In genomic region chrX:99198961-99199631, GRCm38 (mm10) we compare ENCODE assay signal across 7 mouse cellular contexts.
DNase-seq lines count a peak whose midpoint lies in the region; ATAC-seq and TF ChIP-seq lines count a peak whose summit lies in the region.

No protein-coding gene starts in this region.

- peak overlapping the region; percentile 40; the same call in 1 of the 2 replicates for H3K9ac ChIP-seq in hindbrain, embryonic 11.5 days (ENCODE audit: low read depth, low read length)
- peak overlapping the region; percentile 24; the same call in 1 of the 2 replicates for H3K9ac ChIP-seq in lung, embryonic 15.5 days

- H3K36me3 ChIP-seq in hindbrain, embryonic 11.5 days (ENCODE audit: control insufficient read depth, insufficient read depth, low read length): no peaks in the 10 kb centered on the region
- H3K36me3 ChIP-seq in lung, embryonic 15.5 days: no peaks in the 10 kb centered on the region

- DNase-seq in adrenal gland, adult (ENCODE audit: inconsistent age in 2 of 2, low spot score in 1 of 2): peak; percentile 82 to 91
- DNase-seq in cerebellum, adult 2 months: peak; percentile 48 to 50
- DNase-seq in frontal cortex, postnatal 10 days (ENCODE audit: low spot score in 2 of 2): peak; percentile 33 to 43
- DNase-seq in hindbrain, embryonic 11.5 days (ENCODE audit: low spot score): peak; percentile 75
- DNase-seq in layer of hippocampus, postnatal 10 days (ENCODE audit: low spot score in 2 of 2): peak; percentile 16 to 37
- DNase-seq in ovary, postnatal 14 days (ENCODE audit: low spot score): peak; percentile 25

- H3K9me3 ChIP-seq in hindbrain, embryonic 11.5 days (ENCODE audit: control insufficient read depth, low read length): no peaks in the 10 kb centered on the region
- H3K9me3 ChIP-seq in lung, embryonic 15.5 days: no peaks in the 10 kb centered on the region

- H3K4me3 ChIP-seq in cerebellum, adult 2 months (replicated peaks; ENCODE audit: insufficient read depth, low read depth, low read length): peak overlapping the region; percentile 34
- H3K4me3 ChIP-seq in hindbrain, embryonic 11.5 days (ENCODE audit: low read depth, low read length): no peak overlapping the region
- peak overlapping the region; percentile 21 for H3K4me3 ChIP-seq in lung, embryonic 15.5 days

- H3K27me3 ChIP-seq in cerebellum, adult 2 months (ENCODE audit: control insufficient read depth, insufficient read depth, low read length): no peaks in the 10 kb centered on the region
- peaks cover 2% of the 10 kb centered on the region; the same call in 1 of the 2 replicates for H3K27me3 ChIP-seq in hindbrain, embryonic 11.5 days (ENCODE audit: control insufficient read depth, insufficient read depth, low read length)
- peaks cover 8% of the 10 kb centered on the region; the same call in 1 of the 2 replicates for H3K27me3 ChIP-seq in lung, embryonic 15.5 days

- WGBS in cerebellum, adult 2 months: 16% methylated on average over 28 of the region's 29 CpGs
- 22% methylated on average over 29 of the region's 29 CpGs for WGBS in hindbrain, embryonic 11.5 days
- WGBS in lung, embryonic 15.5 days: 20% methylated on average over 29 of the region's 29 CpGs

- TF ChIP-seq POLR2A in cerebellum, adult 2 months (IDR thresholded peaks at IDR 0.05; ENCODE audit: borderline replicate concordance, insufficient read depth, low read length): no peak

- H3K4me1 ChIP-seq in cerebellum, adult 2 months (ENCODE audit: control insufficient read depth, insufficient read depth, low read length): 0 out of 2 replicates have a peak, but pooled peaks cover under 1% of the 10 kb centered on the region
- no peaks in the 10 kb centered on the region for H3K4me1 ChIP-seq in hindbrain, embryonic 11.5 days (replicated peaks; ENCODE audit: control insufficient read depth, insufficient read depth, low read length)
- H3K4me1 ChIP-seq in lung, embryonic 15.5 days: peaks cover 30% of the 10 kb centered on the region

- TF ChIP-seq CTCF in cerebellum, adult 2 months (IDR thresholded peaks at IDR 0.05; ENCODE audit: borderline replicate concordance, insufficient read depth, low read depth, low read length): no peak

- peak overlapping the region; percentile 24 for H3K4me2 ChIP-seq in hindbrain, embryonic 11.5 days (replicated peaks; ENCODE audit: low read depth, low read length)
- peak overlapping the region; percentile 55 for H3K4me2 ChIP-seq in lung, embryonic 15.5 days

- no peak overlapping the region for H3K27ac ChIP-seq in cerebellum, adult 2 months (ENCODE audit: insufficient read depth, low read length)
- H3K27ac ChIP-seq in hindbrain, embryonic 11.5 days (ENCODE audit: low read depth, low read length): peak overlapping the region; percentile 84
- peak overlapping the region; percentile 95 for H3K27ac ChIP-seq in lung, embryonic 15.5 days

- ATAC-seq in hindbrain, embryonic 11.5 days (ENCODE audit: low FRiP score): peak; percentile 90
- ATAC-seq in lung, embryonic 15.5 days (ENCODE audit: borderline replicate concordance, extremely low read depth, low FRiP score, low TSS enrichment): peak; percentile 80

Comparison
In these comparisons a context has a peak if more than half of its experiments do, and no peak if none do; other contexts are left out.
1. DNase-seq: peak in every context shown above with its lines; median percentile 86 in adrenal gland, adult; 75 in hindbrain, embryonic 11.5 days; 49 in cerebellum, adult 2 months; 38 in frontal cortex, postnatal 10 days; 26 in layer of hippocampus, postnatal 10 days; 25 in ovary, postnatal 14 days.